Mouse (Mus musculus) liver, adult 2 months (tissue): ENCODE measurements around the gene Mnd1.

Experiments
- CTCF ChIP-seq: fragments of 200-500 bp; IDR thresholded peaks from 2 replicates; pipeline ENCODE4 v1.5.1; 2011; ENCODE audit warnings: low read depth, low read length, control low read depth
- POLR2A ChIP-seq: fragments of 200-500 bp; IDR thresholded peaks from 2 replicates; pipeline ENCODE4 v1.6.1; 2011; ENCODE audit warnings: low read length, control low read depth; ENCODE audit not compliant: insufficient read depth; ENCODE audit errors: extremely low read depth

DNA sequence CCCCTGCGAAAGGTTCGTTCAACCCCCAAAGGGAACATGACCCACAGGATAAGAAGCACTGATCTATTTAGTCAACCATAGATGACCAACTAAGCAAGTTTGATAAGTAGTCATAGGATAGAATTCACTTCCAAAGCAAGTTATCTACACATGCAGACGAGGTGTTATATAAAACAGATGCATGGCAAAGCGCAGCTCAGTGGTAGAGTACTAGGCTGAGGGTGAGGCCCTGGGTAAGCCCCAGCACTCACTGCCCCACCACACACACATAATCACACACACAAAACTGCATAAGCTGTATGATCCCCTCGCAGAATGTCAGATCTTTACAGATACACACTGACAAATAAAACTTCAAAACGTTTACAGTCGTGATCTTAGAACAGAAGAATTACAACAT is 19.1 kb downstream of the Mnd1 start:
- TF ChIP-seq CTCF (no peak), POLR2A (no peak)
